Mouse (Mus musculus) cerebral cortex, adult 2 months (tissue): Measurements from ENCODE around the gene Map4.

Experiments
- WGBS: fragments of 180-500 bp; shearing (Covaris S2); methylation state at CpG from one replicate; pipeline ENCODE4 v1.1.7; 2018; 5-methylcytosine and 5-hydroxymethylcytosine counted together

Map4 gene

GRCm38 (mm10) chr9:110084201-110084964 lies 153.1 kb downstream of the Map4 start:
- WGBS = 52% methylated on average over 25 of the region's 25 CpGs

GRCm38 (mm10) chr9:110085693-110086092 lies 154.4 kb downstream of the Map4 start:
- 89% methylated on average over 8 of the region's 8 CpGs for WGBS

- 83% methylated on average over 4 of the region's 4 CpGs for WGBS
Observed at GRCm38 (mm10) chr9:110093303-110093702, 162.0 kb downstream of the Map4 start.

GRCm38 (mm10) chr9:110094761-110095160 lies 163.5 kb downstream of the Map4 start:
- 96% methylated on average over 4 of the region's 4 CpGs for WGBS

GRCm38 (mm10) chr9:110097791-110098190 lies 166.5 kb downstream of the Map4 start:
- 80% methylated on average over 3 of the region's 3 CpGs for WGBS

GRCm38 (mm10) chr9:110100627-110101600 lies 169.7 kb downstream of the Map4 start:
- 2% methylated on average over 41 of the region's 41 CpGs for WGBS

- 7% methylated on average over 10 of the region's 10 CpGs for WGBS
Observed at GRCm38 (mm10) chr9:110116353-110116976, 185.2 kb downstream of the Map4 start.

GRCm38 (mm10) chr9:110116977-110117778 lies 185.9 kb downstream of the Map4 start, which contains the start of gene Smarcc1:
TSS of gene Smarcc1 (plus strand) at chr9:110117708.
- under 1% methylated on average over 79 of the region's 79 CpGs for WGBS

- WGBS = under 1% methylated on average over 16 of the region's 17 CpGs
Observed at GRCm38 (mm10) chr9:110117779-110118139, 186.5 kb downstream of the Map4 start, which contains the start of gene Dhx30. TSS of gene Dhx30 (minus strand) at chr9:110117830.

- WGBS = 20% methylated on average over 1 of the region's 1 CpGs
Observed at GRCm38 (mm10) chr9:110118249-110118648, 187.0 kb downstream of the Map4 start.

GRCm38 (mm10) chr9:110121424-110121823 lies 190.2 kb downstream of the Map4 start:
- WGBS = 49% methylated on average over 4 of the region's 4 CpGs

GRCm38 (mm10) chr9:110123322-110123721 lies 192.1 kb downstream of the Map4 start:
- 81% methylated on average over 2 of the region's 2 CpGs for WGBS

- 60% methylated on average over 2 of the region's 2 CpGs for WGBS
Observed at GRCm38 (mm10) chr9:110124008-110124540, 192.8 kb downstream of the Map4 start.

- WGBS = 16% methylated on average over 10 of the region's 10 CpGs
Observed at GRCm38 (mm10) chr9:110130896-110131524, 199.8 kb downstream of the Map4 start.

GRCm38 (mm10) chr9:110131525-110132197 lies 200.4 kb downstream of the Map4 start:
- under 1% methylated on average over 64 of the region's 64 CpGs for WGBS

GRCm38 (mm10) chr9:110132201-110132605 lies 200.9 kb downstream of the Map4 start:
- WGBS = under 1% methylated on average over 38 of the region's 38 CpGs

- 56% methylated on average over 6 of the region's 6 CpGs for WGBS
Observed at GRCm38 (mm10) chr9:110132921-110133320, 201.7 kb downstream of the Map4 start.
